Mouse (Mus musculus) kidney, adult 2 months (tissue): Measurements from ENCODE around the gene Klrb1b.
A peak's percentile ranks its signal among the peaks of the same experiment; 100 is the strongest.

Experiments
- CTCF ChIP-seq: fragments of 200-500 bp; conservative IDR thresholded peaks from 2 replicates; pipeline ENCODE4 v1.5.1; 2011; ENCODE audit warnings: low read depth, mild to moderate bottlenecking, control low read depth, low read length, moderate library complexity, mixed read lengths; ENCODE audit not compliant: insufficient read depth, insufficient read length
- POLR2A ChIP-seq: fragments of 200-500 bp; IDR thresholded peaks from one replicate; pipeline ENCODE4 v1.6.1; 2011; ENCODE audit warnings: low read depth, low read length, control low read depth

DNA sequence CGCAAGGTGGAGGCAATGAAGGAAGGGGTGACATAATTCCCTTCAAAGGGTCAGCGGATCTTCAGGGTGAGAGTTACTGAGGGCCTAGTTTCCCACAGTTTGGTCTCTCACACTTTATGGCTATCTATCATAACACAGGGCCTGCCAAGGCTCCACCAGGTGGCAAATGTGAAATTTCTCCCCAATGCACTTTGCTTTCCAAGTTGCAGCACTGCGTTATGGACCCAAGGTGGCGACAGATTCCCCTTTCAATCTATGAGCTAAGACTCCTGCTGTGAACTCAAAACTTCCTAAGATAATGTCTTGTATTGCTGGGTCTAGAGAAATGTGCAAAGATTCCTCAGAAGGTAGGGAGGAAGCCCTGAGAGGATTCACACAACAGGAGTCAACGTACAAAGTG lies 17.6 kb downstream of the Klrb1b start:
- TF ChIP-seq CTCF (peak; percentile 63), POLR2A (no peak)
